Mouse (Mus musculus) kidney, embryonic 14.5 days (tissue): ENCODE data around the gene Tcf19. TPM values are rescaled to one million over a fixed set of nuclear protein-coding genes. Genes with fewer than 3 reads are reported as not detected.

Experiments
- ATAC-seq: fragments of 200-750 bp; cut with Nextera tagmentation; 2 replicates; pipeline ENCODE4 v1.8.0; 2017; ENCODE audit warnings: moderate number of reproducible peaks, mild to moderate bottlenecking, moderate TSS enrichment, moderate library complexity; ENCODE audit not compliant: low FRiP score, low TSS enrichment
- H3K27ac ChIP-seq: fragments of 300-500 bp; sonication (generic); 2 replicates; pipeline ENCODE4 v1.5.1; 2014; ENCODE audit warnings: low read depth, mild to moderate bottlenecking, low read length, moderate library complexity, mixed read lengths
- H3K27me3 ChIP-seq: fragments of 300-500 bp; sonication (generic); 2 replicates; pipeline ENCODE4 v1.6.1; 2014; ENCODE audit warnings: mild to moderate bottlenecking, low read length; ENCODE audit not compliant: control insufficient read depth, insufficient read depth
- H3K36me3 ChIP-seq: fragments of 300-500 bp; sonication (generic); 2 replicates; pipeline ENCODE4 v1.6.1; 2014; ENCODE audit warnings: low read length, mixed read lengths; ENCODE audit not compliant: control insufficient read depth, insufficient read depth
- H3K4me1 ChIP-seq: fragments of 300-500 bp; sonication (generic); 2 replicates; pipeline ENCODE4 v1.6.1; 2014; ENCODE audit warnings: low read length, mixed read lengths; ENCODE audit not compliant: control insufficient read depth, insufficient read depth
- H3K4me2 ChIP-seq: fragments of 300-500 bp; sonication (generic); replicated peaks from 2 replicates; pipeline ENCODE4 v1.6.1; 2014; ENCODE audit warnings: low read depth, mild to moderate bottlenecking, low read length
- H3K4me3 ChIP-seq: fragments of 300-500 bp; sonication (generic); 2 replicates; pipeline ENCODE4 v1.5.1; 2014; ENCODE audit warnings: mild to moderate bottlenecking, low read length
- H3K9ac ChIP-seq: fragments of 300-500 bp; sonication (generic); 2 replicates; pipeline ENCODE4 v1.6.1; 2014; ENCODE audit warnings: low read depth, mild to moderate bottlenecking, low read length, moderate library complexity
- H3K9me3 ChIP-seq: fragments of 300-500 bp; sonication (generic); 2 replicates; pipeline ENCODE4 v1.6.1; 2016; ENCODE audit warnings: low read length; ENCODE audit not compliant: control insufficient read depth
- WGBS: fragments of 180-500 bp; shearing (Covaris S2); extraction: QIAGEN DNeasy Blood & Tissue Kit; methylation state at CpG from one replicate; pipeline ENCODE4 v1.1.7; 2014; 5-methylcytosine and 5-hydroxymethylcytosine counted together
- polyA plus RNA-seq: library from polyadenylated mRNA; unstranded; fragments of >200 nt; fragmentation: Nextera tagmentation; extraction: Ambion mirVana; gene quantifications from 2 replicates; pipeline ENCODE4 v1.2.1, GENCODE M21; 2014

The Tcf19 gene
- polyA plus RNA-seq, 1 experiment from 2014 or later, result 67.8 TPM

DNA sequence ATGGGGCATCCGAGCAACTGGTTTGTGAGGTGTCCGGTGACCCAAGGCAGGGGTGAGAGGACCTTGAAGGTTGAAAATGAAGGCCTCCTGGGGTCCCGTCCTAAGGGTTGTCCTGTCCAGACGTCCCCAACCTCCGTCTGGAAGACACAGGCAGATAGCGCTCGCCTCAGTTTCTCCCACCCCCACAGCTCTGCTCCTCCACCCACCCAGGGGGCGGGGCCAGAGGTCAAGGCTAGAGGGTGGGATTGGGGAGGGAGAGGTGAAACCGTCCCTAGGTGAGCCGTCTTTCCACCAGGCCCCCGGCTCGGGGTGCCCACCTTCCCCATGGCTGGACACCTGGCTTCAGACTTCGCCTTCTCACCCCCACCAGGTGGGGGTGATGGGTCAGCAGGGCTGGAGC lies 10.8 kb downstream of the Tcf19 start, which contains the start of gene Pou5f1:
TSS of gene Pou5f1 (plus strand) at position 243 of the 400 bp plus-strand sequence.
- H3K27me3 ChIP-seq, result peaks cover 30% of the 10 kb centered on the region
- no peak within 1 kb of the TSS for H3K4me3 ChIP-seq
- no peak within 1 kb of the TSS for H3K27ac ChIP-seq
- 47% methylated on average over 13 of the region's 13 CpGs for WGBS
- no peaks in the 10 kb centered on the region for H3K9me3 ChIP-seq
- no peak within 1 kb of the TSS for H3K9ac ChIP-seq
- no peaks in the 10 kb centered on the region for H3K4me1 ChIP-seq
- no peak within 1 kb of the TSS for H3K4me2 ChIP-seq
- ATAC-seq, result no peak
- H3K36me3 ChIP-seq, result no peaks in the 10 kb centered on the region

DNA sequence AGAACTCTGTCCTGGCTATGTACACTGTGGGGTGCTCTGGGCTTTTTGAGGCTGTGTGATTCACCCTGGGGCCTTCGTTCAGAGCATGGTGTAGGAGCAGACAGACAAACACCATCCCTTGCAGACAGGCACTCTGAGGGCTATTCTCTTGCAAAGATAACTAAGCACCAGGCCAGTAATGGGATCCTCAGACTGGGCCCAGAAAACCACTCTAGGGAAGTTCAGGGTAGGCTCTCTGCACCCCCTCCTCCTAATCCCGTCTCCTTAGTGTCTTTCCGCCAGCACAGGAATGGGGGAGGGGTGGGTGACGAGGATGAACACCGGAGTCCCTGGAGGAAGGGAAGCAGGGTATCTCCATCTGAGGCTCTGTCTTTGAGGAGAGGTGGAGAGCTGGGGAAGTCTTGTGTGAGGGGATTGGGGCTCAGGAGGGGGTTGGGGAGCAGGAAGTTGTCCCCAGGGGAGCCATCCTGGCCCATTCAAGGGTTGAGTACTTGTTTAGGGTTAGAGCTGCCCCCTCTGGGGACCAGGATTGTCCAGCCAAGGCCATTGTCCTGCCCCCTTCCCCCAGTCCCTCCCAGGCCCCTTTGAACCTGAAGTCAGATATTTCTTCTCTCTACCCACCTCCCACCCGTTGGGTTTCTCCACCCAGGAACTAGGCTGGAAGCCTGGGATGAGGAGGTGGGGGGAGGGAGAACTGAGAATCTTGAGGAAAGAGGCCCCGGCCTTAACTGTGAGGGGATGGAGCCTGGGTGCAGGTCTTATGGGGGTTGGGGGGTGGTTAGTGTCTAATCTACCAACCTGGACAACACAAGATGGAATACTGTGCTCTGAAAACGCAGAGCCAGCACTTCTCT lies 11.8 kb downstream of the Tcf19 start:
- no peaks in the 10 kb centered on the region for H3K36me3 ChIP-seq
- no peak for ATAC-seq
- H3K4me1 ChIP-seq, result no peaks in the 10 kb centered on the region
- H3K4me3 ChIP-seq, result no peak overlapping the region
- H3K27me3 ChIP-seq, result peaks cover 30% of the 10 kb centered on the region
- no peak overlapping the region for H3K27ac ChIP-seq
- H3K9ac ChIP-seq, result no peak overlapping the region
- no peaks in the 10 kb centered on the region for H3K9me3 ChIP-seq
- no peak overlapping the region for H3K4me2 ChIP-seq
- WGBS, result 28% methylated on average over 8 of the region's 8 CpGs

DNA sequence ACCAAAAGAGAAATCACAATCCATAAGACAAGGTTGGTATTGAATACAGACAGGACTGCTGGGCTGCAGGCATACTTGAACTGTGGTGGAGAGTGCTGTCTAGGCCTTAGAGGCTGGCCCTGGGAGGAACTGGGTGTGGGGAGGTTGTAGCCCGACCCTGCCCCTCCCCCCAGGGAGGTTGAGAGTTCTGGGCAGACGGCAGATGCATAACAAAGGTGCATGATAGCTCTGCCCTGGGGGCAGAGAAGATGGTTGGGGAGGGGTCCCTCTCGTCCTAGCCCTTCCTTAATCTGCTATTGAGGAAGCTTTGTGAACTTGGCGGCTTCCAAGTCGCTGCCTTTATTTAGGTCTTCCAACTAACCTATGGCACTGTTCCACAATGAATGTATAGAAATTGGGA lies 12.8 kb downstream of the Tcf19 start:
- Histone ChIP-seq H3K27me3 (peaks cover 28% of the 10 kb centered on the region), H3K4me2 (no peak overlapping the region), H3K9me3 (no peaks in the 10 kb centered on the region), H3K4me1 (no peaks in the 10 kb centered on the region), H3K9ac (no peak overlapping the region), H3K4me3 (no peak overlapping the region), H3K36me3 (no peaks in the 10 kb centered on the region), H3K27ac (no peak overlapping the region)
- ATAC-seq, result no peak
- 34% methylated on average over 5 of the region's 5 CpGs for WGBS

DNA sequence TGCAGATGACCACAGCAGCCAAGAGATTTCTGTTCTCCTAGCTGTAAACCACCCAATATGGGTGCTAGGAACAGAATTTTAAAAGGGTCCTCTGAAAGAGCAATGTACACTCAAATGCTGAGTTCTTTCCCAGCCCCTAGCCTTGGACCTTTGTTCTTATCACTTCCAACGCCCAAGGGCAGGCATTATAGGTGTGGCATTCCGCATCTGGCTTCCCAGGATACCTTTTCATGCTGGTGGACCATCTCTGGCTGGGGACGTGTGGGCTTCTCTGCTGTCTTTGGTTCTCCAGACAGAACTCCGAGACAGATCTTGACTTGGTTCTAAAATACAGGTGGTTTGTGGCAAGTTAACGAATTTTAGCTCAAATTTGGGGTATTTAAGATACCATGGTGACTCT lies 13.9 kb downstream of the Tcf19 start:
- H3K4me3 ChIP-seq, result no peak overlapping the region

DNA sequence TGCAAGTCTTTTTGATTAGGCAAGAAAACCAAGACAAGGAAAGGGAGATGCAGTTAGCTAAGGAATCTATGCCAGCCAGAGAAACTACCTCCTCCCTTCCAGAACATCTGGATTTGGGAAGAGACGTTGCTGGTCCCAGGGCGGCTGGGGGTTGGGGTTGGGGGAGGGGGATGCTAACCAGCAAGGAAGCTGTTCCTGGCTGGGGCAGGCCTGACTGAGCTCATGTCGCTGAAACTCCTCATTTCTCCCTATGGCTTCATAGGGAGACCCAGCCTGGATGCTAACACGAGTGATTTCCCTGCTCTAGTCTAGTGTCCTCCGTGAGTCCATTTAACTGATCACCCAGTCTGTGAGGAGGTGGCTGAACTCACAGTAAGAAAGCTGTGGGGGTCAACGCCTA lies 14.4 kb downstream of the Tcf19 start:
- Histone ChIP-seq H3K4me3 (no peak overlapping the region), H3K9ac (no peak overlapping the region), H3K27me3 (peaks cover 19% of the 10 kb centered on the region), H3K27ac (no peak overlapping the region), H3K4me2 (no peak overlapping the region), H3K36me3 (no peaks in the 10 kb centered on the region), H3K4me1 (no peaks in the 10 kb centered on the region), H3K9me3 (no peaks in the 10 kb centered on the region)
- 2% methylated on average over 6 of the region's 6 CpGs for WGBS
- no peak for ATAC-seq

More for the DNA sequence above, 13.9 kb downstream of the Tcf19 start:
- Histone ChIP-seq H3K27me3 (peaks cover 23% of the 10 kb centered on the region), H3K9me3 (no peaks in the 10 kb centered on the region), H3K4me2 (no peak overlapping the region), H3K9ac (no peak overlapping the region), H3K27ac (no peak overlapping the region), H3K4me1 (no peaks in the 10 kb centered on the region), H3K36me3 (no peaks in the 10 kb centered on the region)
- WGBS, result 60% methylated on average over 5 of the region's 5 CpGs
- no peak for ATAC-seq

DNA sequence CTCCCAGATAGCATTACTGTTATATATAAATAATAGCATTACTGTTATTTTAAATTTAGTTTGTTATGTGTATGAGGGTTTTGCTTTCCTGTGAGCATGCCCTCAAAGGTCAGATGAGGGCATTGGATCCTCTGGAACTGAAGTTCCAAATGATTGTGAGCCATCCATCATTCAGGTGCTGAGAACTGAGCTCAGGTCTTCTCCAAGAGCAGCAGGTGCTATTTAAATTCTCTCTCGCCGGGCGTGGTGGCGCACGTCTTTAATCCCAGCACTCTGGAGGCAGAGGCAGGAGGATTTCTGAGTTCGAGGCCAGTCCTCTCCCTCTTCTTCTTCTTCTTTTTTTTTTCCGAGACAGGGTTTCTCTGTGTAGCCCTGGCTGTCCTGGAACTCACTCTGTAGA lies 19.5 kb downstream of the Tcf19 start:
- H3K9me3 ChIP-seq, result no peaks in the 10 kb centered on the region
- no peaks in the 10 kb centered on the region for H3K36me3 ChIP-seq
- no peak overlapping the region for H3K4me3 ChIP-seq
- H3K27ac ChIP-seq, result no peak overlapping the region
- ATAC-seq, result no peak
- H3K9ac ChIP-seq, result no peak overlapping the region
- 98% methylated on average over 7 of the region's 7 CpGs for WGBS
- H3K4me1 ChIP-seq, result no peaks in the 10 kb centered on the region
- no peak overlapping the region for H3K4me2 ChIP-seq
- no peaks in the 10 kb centered on the region for H3K27me3 ChIP-seq

DNA sequence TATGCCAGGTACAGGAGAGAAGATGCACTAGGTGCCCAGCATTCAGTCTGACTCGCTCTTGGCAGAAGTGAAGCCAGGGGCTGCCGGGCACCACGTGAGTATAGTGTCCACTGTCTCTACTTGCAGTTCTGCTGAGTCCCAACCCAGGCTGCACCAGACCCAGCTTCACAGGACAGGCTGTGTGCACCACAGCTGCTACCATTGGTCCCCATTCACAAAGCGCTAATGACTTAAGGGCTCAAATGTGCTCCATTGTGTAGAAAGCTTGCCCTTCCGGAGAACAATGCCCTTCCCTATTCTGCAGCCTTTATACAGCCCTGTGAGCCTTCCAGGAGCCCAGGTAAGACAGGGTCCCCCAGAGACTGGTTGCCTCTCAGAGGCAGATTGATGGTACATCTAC lies 26.3 kb downstream of the Tcf19 start:
- no peak for ATAC-seq
- Histone ChIP-seq H3K27me3 (no peaks in the 10 kb centered on the region), H3K4me2 (no peak overlapping the region), H3K4me3 (no peak overlapping the region), H3K36me3 (no peaks in the 10 kb centered on the region), H3K4me1 (no peaks in the 10 kb centered on the region), H3K27ac (no peak overlapping the region), H3K9ac (no peak overlapping the region), H3K9me3 (no peaks in the 10 kb centered on the region)
- WGBS, result 62% methylated on average over 5 of the region's 5 CpGs

DNA sequence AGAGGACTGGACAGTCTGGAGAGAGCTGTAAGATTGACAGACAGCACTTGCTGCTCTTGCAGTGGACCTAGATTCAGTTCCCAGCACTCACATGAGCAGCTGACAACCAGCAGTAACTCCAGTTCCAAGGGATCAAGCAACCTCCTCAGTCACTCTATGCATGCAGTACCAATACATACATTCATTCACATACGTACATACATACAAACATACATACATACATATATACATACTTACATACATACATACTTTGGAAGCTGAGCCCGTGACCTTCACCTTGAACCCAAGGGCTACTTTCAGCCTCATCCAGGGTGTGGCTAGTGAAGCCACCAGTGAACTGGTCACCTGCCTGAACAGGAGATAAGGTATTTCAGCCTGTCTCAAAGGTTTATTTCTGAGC lies 28.6 kb downstream of the Tcf19 start:
- no peak for ATAC-seq
- 95% methylated on average over 2 of the region's 2 CpGs for WGBS
- H3K9me3 ChIP-seq, result no peaks in the 10 kb centered on the region

DNA sequence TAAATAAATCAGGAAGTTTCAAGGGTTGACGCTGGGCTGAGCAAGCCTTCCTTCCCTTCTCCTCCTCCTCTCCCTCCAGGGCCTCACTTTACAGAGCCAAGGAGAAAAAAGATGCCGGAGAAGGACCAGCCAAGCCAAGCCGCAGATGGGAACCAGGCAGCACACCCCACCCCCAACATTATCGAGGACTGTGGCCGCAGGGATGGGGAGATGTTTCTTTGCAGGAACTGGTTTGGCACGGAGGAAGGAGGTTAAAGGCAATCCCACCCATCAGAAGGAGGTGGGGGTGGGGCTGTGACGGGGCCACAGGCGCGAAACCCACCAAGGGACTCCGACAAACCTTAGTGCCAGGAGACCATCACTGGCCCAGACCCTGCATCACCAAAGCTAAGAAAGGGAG lies 29.9 kb downstream of the Tcf19 start:
- H3K4me1 ChIP-seq, result no peaks in the 10 kb centered on the region
- no peaks in the 10 kb centered on the region for H3K36me3 ChIP-seq
- no peak for ATAC-seq
- no peak overlapping the region for H3K4me3 ChIP-seq
- H3K9me3 ChIP-seq, result no peaks in the 10 kb centered on the region
- WGBS, result 54% methylated on average over 10 of the region's 10 CpGs
- no peaks in the 10 kb centered on the region for H3K27me3 ChIP-seq
- H3K27ac ChIP-seq, result no peak overlapping the region
- H3K4me2 ChIP-seq, result no peak overlapping the region
- no peak overlapping the region for H3K9ac ChIP-seq

More for the DNA sequence above, 28.6 kb downstream of the Tcf19 start:
- H3K4me3 ChIP-seq, result no peak overlapping the region
- H3K27ac ChIP-seq, result no peak overlapping the region
- H3K27me3 ChIP-seq, result no peaks in the 10 kb centered on the region
- no peak overlapping the region for H3K4me2 ChIP-seq
- no peaks in the 10 kb centered on the region for H3K4me1 ChIP-seq
- no peak overlapping the region for H3K9ac ChIP-seq
- H3K36me3 ChIP-seq, result no peaks in the 10 kb centered on the region
